Mouse (Mus musculus) thymus, adult 2 months (tissue): ENCODE data around the gene Cnnm1.

ENCODE experiments used
- CTCF ChIP-seq: fragments of 200-500 bp; IDR thresholded peaks from 2 replicates; pipeline ENCODE4 v1.5.1; 2012; ENCODE audit warnings: mild to moderate bottlenecking, control low read depth, low read length, moderate library complexity, borderline replicate concordance; ENCODE audit not compliant: control insufficient read depth, poor library complexity, insufficient read depth; ENCODE audit errors: extremely low read depth
- POLR2A ChIP-seq: fragments of 200-500 bp; IDR thresholded peaks from 2 replicates; pipeline ENCODE4 v1.6.1; 2012; ENCODE audit warnings: mild to moderate bottlenecking, low read length, control low read depth, moderate library complexity; ENCODE audit not compliant: control insufficient read depth, poor library complexity, insufficient read depth; ENCODE audit errors: extremely low read depth

- TF ChIP-seq POLR2A (no peak), CTCF (no peak)
These were observed 2.7 kb downstream of the Cnnm1 start for GRCm38 (mm10) chr19:43442906-43443305.
